Mouse (Mus musculus): ENCODE results near the gene Bcr. TPM values are rescaled to one million over a fixed set of nuclear protein-coding genes. Genes with fewer than 3 reads are reported as not detected.

The Bcr gene
- total and polyA plus RNA-seq, 2 experiments from 2014 or later, result 11.0 to 59.8 TPM

- ATAC-seq (ENCODE audit: low FRiP score) (no peak), DNase-seq (ENCODE audit: low spot score) (no peak)
- Histone ChIP-seq H3K9me3 (ENCODE audit: low read length) (no peaks in the 10 kb centered on the region), H3K27me3 (ENCODE audit: insufficient read depth, low read length) (no peaks in the 10 kb centered on the region), H3K4me3 (ENCODE audit: low read depth, low read length) (no peak overlapping the region), H3K9ac (replicated peaks; ENCODE audit: low read length, poor library complexity, severe bottlenecking) (no peak overlapping the region), H3K4me2 (ENCODE audit: low read depth, low read length, poor library complexity, severe bottlenecking) (no peak overlapping the region), H3K4me1 (ENCODE audit: insufficient read depth, low read length) (peaks cover 5% of the 10 kb centered on the region; the same call in 1 of the 2 replicates), H3K27ac (ENCODE audit: low read depth, low read length) (no peak overlapping the region), H3K36me3 (ENCODE audit: insufficient read depth, low read length) (no peaks in the 10 kb centered on the region)
- TF ChIP-seq CTCF (IDR thresholded peaks at IDR 0.05), result no peak
- WGBS, result 84% methylated on average over 3 of the region's 3 CpGs
These were observed 59.0 kb downstream of the Bcr start for GRCm38 (mm10) chr10:75119396-75119795.

- H3K9ac ChIP-seq (replicated peaks; ENCODE audit: low read length, poor library complexity, severe bottlenecking), result no peak overlapping the region
- H3K9me3 ChIP-seq (ENCODE audit: low read length), result no peaks in the 10 kb centered on the region
- ATAC-seq (ENCODE audit: low FRiP score) (no peak), DNase-seq (ENCODE audit: low spot score) (no peak)
- H3K4me3 ChIP-seq (ENCODE audit: low read depth, low read length), result no peak overlapping the region
- peaks cover 5% of the 10 kb centered on the region; the same call in 1 of the 2 replicates for H3K4me1 ChIP-seq (ENCODE audit: insufficient read depth, low read length)
- H3K27ac ChIP-seq (ENCODE audit: low read depth, low read length), result no peak overlapping the region
- no peaks in the 10 kb centered on the region for H3K36me3 ChIP-seq (ENCODE audit: insufficient read depth, low read length)
- 81% methylated on average over 5 of the region's 5 CpGs for WGBS
- H3K27me3 ChIP-seq (ENCODE audit: insufficient read depth, low read length), result no peaks in the 10 kb centered on the region
- no peak overlapping the region for H3K4me2 ChIP-seq (ENCODE audit: low read depth, low read length, poor library complexity, severe bottlenecking)
- TF ChIP-seq CTCF (IDR thresholded peaks at IDR 0.05), result no peak
These were observed 59.8 kb downstream of the Bcr start for GRCm38 (mm10) chr10:75120176-75120575.

GRCm38 (mm10) chr10:75121028-75121427, 60.6 kb downstream of the Bcr start:
- H3K36me3 ChIP-seq (ENCODE audit: insufficient read depth, low read length), result peaks cover 8% of the 10 kb centered on the region; the same call in 1 of the 2 replicates
- H3K27ac ChIP-seq (ENCODE audit: low read depth, low read length), result no peak overlapping the region; the same call in 1 of the 2 replicates
- H3K4me2 ChIP-seq (ENCODE audit: low read depth, low read length, poor library complexity, severe bottlenecking), result no peak overlapping the region
- DNase-seq (ENCODE audit: low spot score) (peak; percentile 75), ATAC-seq (ENCODE audit: low FRiP score) (peak; percentile 43; the same call in 1 of the 2 replicates)
- H3K27me3 ChIP-seq (ENCODE audit: insufficient read depth, low read length), result no peaks in the 10 kb centered on the region
- TF ChIP-seq CTCF (IDR thresholded peaks at IDR 0.05), result no peak
- H3K9ac ChIP-seq (replicated peaks; ENCODE audit: low read length, poor library complexity, severe bottlenecking), result no peak overlapping the region
- peaks cover 5% of the 10 kb centered on the region; the same call in 1 of the 2 replicates for H3K4me1 ChIP-seq (ENCODE audit: insufficient read depth, low read length)
- no peaks in the 10 kb centered on the region for H3K9me3 ChIP-seq (ENCODE audit: low read length)
- H3K4me3 ChIP-seq (ENCODE audit: low read depth, low read length), result no peak overlapping the region
- WGBS, result 44% methylated on average over 5 of the region's 5 CpGs

- peaks cover 5% of the 10 kb centered on the region; the same call in 1 of the 2 replicates for H3K4me1 ChIP-seq (ENCODE audit: insufficient read depth, low read length)
- no peak overlapping the region for H3K27ac ChIP-seq (ENCODE audit: low read depth, low read length)
- DNase-seq (ENCODE audit: low spot score) (peak; percentile 23), ATAC-seq (ENCODE audit: low FRiP score) (no peak)
- H3K4me3 ChIP-seq (ENCODE audit: low read depth, low read length), result no peak overlapping the region
- no peak for TF ChIP-seq CTCF (IDR thresholded peaks at IDR 0.05)
- H3K36me3 ChIP-seq (ENCODE audit: insufficient read depth, low read length), result peaks cover 25% of the 10 kb centered on the region
- H3K4me2 ChIP-seq (ENCODE audit: low read depth, low read length, poor library complexity, severe bottlenecking), result no peak overlapping the region
- WGBS, result 57% methylated on average over 4 of the region's 4 CpGs
- H3K9me3 ChIP-seq (ENCODE audit: low read length), result no peaks in the 10 kb centered on the region
- no peak overlapping the region for H3K9ac ChIP-seq (replicated peaks; ENCODE audit: low read length, poor library complexity, severe bottlenecking)
- H3K27me3 ChIP-seq (ENCODE audit: insufficient read depth, low read length), result no peaks in the 10 kb centered on the region
These were observed 65.2 kb downstream of the Bcr start for GRCm38 (mm10) chr10:75125577-75125976.

GRCm38 (mm10) chr10:75129283-75129710, 68.9 kb downstream of the Bcr start:
- WGBS, result 86% methylated on average over 7 of the region's 7 CpGs
- Histone ChIP-seq H3K9me3 (ENCODE audit: low read length) (no peaks in the 10 kb centered on the region), H3K27me3 (ENCODE audit: insufficient read depth, low read length) (no peaks in the 10 kb centered on the region), H3K4me2 (ENCODE audit: low read depth, low read length, poor library complexity, severe bottlenecking) (no peak overlapping the region), H3K36me3 (ENCODE audit: insufficient read depth, low read length) (peaks cover 31% of the 10 kb centered on the region), H3K4me1 (ENCODE audit: insufficient read depth, low read length) (no peaks in the 10 kb centered on the region), H3K27ac (ENCODE audit: low read depth, low read length) (no peak overlapping the region), H3K9ac (replicated peaks; ENCODE audit: low read length, poor library complexity, severe bottlenecking) (no peak overlapping the region), H3K4me3 (ENCODE audit: low read depth, low read length) (no peak overlapping the region)
- no peak for TF ChIP-seq CTCF (IDR thresholded peaks at IDR 0.05)
- no peak for ATAC-seq (ENCODE audit: low FRiP score)
- DNase-seq (ENCODE audit: low spot score), result no peak

- Histone ChIP-seq H3K9me3 (ENCODE audit: low read length) (no peaks in the 10 kb centered on the region), H3K9ac (replicated peaks; ENCODE audit: low read length, poor library complexity, severe bottlenecking) (no peak overlapping the region), H3K4me2 (ENCODE audit: low read depth, low read length, poor library complexity, severe bottlenecking) (no peak overlapping the region), H3K4me3 (ENCODE audit: low read depth, low read length) (no peak overlapping the region), H3K4me1 (ENCODE audit: insufficient read depth, low read length) (no peaks in the 10 kb centered on the region), H3K27me3 (ENCODE audit: insufficient read depth, low read length) (no peaks in the 10 kb centered on the region), H3K36me3 (ENCODE audit: insufficient read depth, low read length) (peaks cover 29% of the 10 kb centered on the region), H3K27ac (ENCODE audit: low read depth, low read length) (no peak overlapping the region)
- no peak for TF ChIP-seq CTCF (IDR thresholded peaks at IDR 0.05)
- WGBS, result 91% methylated on average over 4 of the region's 4 CpGs
- DNase-seq (ENCODE audit: low spot score) (no peak), ATAC-seq (ENCODE audit: low FRiP score) (no peak)
These were observed 70.1 kb downstream of the Bcr start for GRCm38 (mm10) chr10:75130372-75131046.

Measured in midbrain, postnatal 0 days (tissue).